Mouse (Mus musculus) ES-Bruce4 (cell line): ENCODE data around the gene Rab3a.

ENCODE experiments used
- CTCF ChIP-seq: IDR thresholded peaks from one replicate; pipeline ENCODE4 v1.8.1; 2011; ENCODE audit warnings: low read depth, low read length
- EP300 ChIP-seq: IDR thresholded peaks from 2 replicates; pipeline ENCODE4 v1.6.1; 2011; ENCODE audit warnings: low read depth, low read length; ENCODE audit not compliant: insufficient read depth
- POLR2A ChIP-seq: IDR thresholded peaks from one replicate; pipeline ENCODE4 v1.8.1; 2011; ENCODE audit warnings: low read length; ENCODE audit not compliant: insufficient read depth

DNA sequence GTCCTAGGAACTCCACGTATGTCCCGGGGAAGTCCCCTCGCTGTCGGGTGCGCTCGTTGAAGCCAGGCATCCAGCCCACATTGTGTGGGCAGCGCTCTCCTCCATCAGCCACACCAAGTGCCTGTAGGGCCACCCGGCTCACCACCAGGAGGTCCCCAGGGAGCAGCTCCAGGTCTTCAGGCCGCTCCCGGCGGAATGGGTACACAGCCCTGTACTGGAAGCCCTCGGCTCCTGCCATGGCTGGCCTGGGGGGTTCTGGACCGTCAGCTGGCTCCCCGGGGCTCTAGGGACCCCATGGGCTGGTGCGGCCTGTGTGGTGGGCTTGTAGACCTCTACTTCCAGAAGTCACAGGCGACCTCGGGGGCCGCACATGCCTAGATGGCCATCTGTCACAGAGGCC, 20.3 kb downstream of the Rab3a start:
- TF ChIP-seq CTCF (no peak), POLR2A (no peak), EP300 (no peak)
